In genomic region chr11:69327157-69327442, GRCm38 (mm10) we compare ENCODE assay signal across 9 mouse cellular contexts. TPM values are rescaled to one million over a fixed set of nuclear protein-coding genes. Genes with fewer than 3 reads are reported as not detected.
DNase-seq lines count a peak whose midpoint lies in the region; ATAC-seq and TF ChIP-seq lines count a peak whose summit lies in the region.
"Had no signal": no experiment of that assay in that cellular context is flagged by ENCODE, and none has a peak within 500 bp of the region (broad histone marks: within the 10 kb centered on the region; RNA-seq: fewer than 3 reads in every experiment).

No protein-coding gene starts in this region.

- H3K79me2 ChIP-seq in heart, adult 2 months (replicated peaks; ENCODE audit: control insufficient read depth, insufficient read depth, low read length), result no peaks in the 10 kb centered on the region

- TF ChIP-seq CTCF in heart, adult 2 months (IDR thresholded peaks at IDR 0.05), result no peak
- no peak for TF ChIP-seq CTCF in E14TG2a.4 (conservative IDR thresholded peaks at IDR 0.05; ENCODE audit: low read length)

- no peak for TF ChIP-seq EP300 in heart, adult 2 months (IDR thresholded peaks at IDR 0.05; ENCODE audit: insufficient read depth, low read depth, low read length)

- H3K27ac ChIP-seq in heart, embryonic 12.5 days (ENCODE audit: poor library complexity, severe bottlenecking), result no peak overlapping the region
- no peak overlapping the region for H3K27ac ChIP-seq in heart, adult 2 months
- H3K27ac ChIP-seq in forebrain, embryonic 12.5 days, result no peak overlapping the region
- no peak overlapping the region for H3K27ac ChIP-seq in liver, embryonic 12.5 days

- no peak overlapping the region for H3K9ac ChIP-seq in heart, embryonic 12.5 days
- H3K9ac ChIP-seq in heart, adult 2 months (ENCODE audit: low read depth, low read length), result no peak overlapping the region
- 0 out of 2 replicates have a peak overlapping the region, but pooled peaks have one; percentile 75 for H3K9ac ChIP-seq in forebrain, embryonic 12.5 days
- H3K9ac ChIP-seq in liver, embryonic 12.5 days, result no peak overlapping the region; the same call in 1 of the 2 replicates

- H3K4me2 ChIP-seq in heart, embryonic 12.5 days, result peak overlapping the region; percentile 92
- H3K4me2 ChIP-seq in forebrain, embryonic 12.5 days, result peak overlapping the region; percentile 95
- peak overlapping the region; percentile 88 for H3K4me2 ChIP-seq in liver, embryonic 12.5 days

- H3K36me3 ChIP-seq in heart, embryonic 12.5 days, result no peaks in the 10 kb centered on the region
- H3K36me3 ChIP-seq in heart, adult 2 months (ENCODE audit: control insufficient read depth, insufficient read depth, low read length), result no peaks in the 10 kb centered on the region
- peaks cover under 1% of the 10 kb centered on the region for H3K36me3 ChIP-seq in E14TG2a.4 (ENCODE audit: insufficient read depth, low read length)
- no peaks in the 10 kb centered on the region for H3K36me3 ChIP-seq in forebrain, embryonic 12.5 days (replicated peaks)
- no peaks in the 10 kb centered on the region for H3K36me3 ChIP-seq in liver, embryonic 12.5 days

- peak overlapping the region; percentile 56 for H3K4me3 ChIP-seq in heart, embryonic 12.5 days
- H3K4me3 ChIP-seq in heart, adult 2 months, result no peak overlapping the region
- H3K4me3 ChIP-seq in E14TG2a.4 (replicated peaks; ENCODE audit: low read length), result peak overlapping the region; percentile 85
- H3K4me3 ChIP-seq in forebrain, embryonic 12.5 days (replicated peaks), result peak overlapping the region; percentile 55; the same call in 1 of the 2 replicates
- no peak overlapping the region for H3K4me3 ChIP-seq in liver, embryonic 12.5 days

- no peaks in the 10 kb centered on the region for H3K9me3 ChIP-seq in heart, embryonic 12.5 days (replicated peaks)
- no peaks in the 10 kb centered on the region for H3K9me3 ChIP-seq in E14TG2a.4 (ENCODE audit: low read length)
- no peaks in the 10 kb centered on the region for H3K9me3 ChIP-seq in forebrain, embryonic 12.5 days
- no peaks in the 10 kb centered on the region for H3K9me3 ChIP-seq in liver, embryonic 12.5 days (replicated peaks)

- TF ChIP-seq POLR2A in heart, adult 2 months (IDR thresholded peaks at IDR 0.05; ENCODE audit: insufficient read depth, low read depth, low read length), result no peak

- WGBS in heart, embryonic 12.5 days, result 12% methylated on average over 9 of the region's 9 CpGs
- WGBS in heart, adult 2 months, result 45% methylated on average over 9 of the region's 9 CpGs
- 13% methylated on average over 9 of the region's 9 CpGs for WGBS in forebrain, embryonic 12.5 days
- 17% methylated on average over 9 of the region's 9 CpGs for WGBS in liver, embryonic 12.5 days (ENCODE audit: insufficient replicate concordance)

- peaks cover 37% of the 10 kb centered on the region for H3K27me3 ChIP-seq in heart, embryonic 12.5 days (replicated peaks)
- H3K27me3 ChIP-seq in heart, adult 2 months (ENCODE audit: control insufficient read depth, insufficient read depth, low read length), result peaks cover 1% of the 10 kb centered on the region; the same call in 1 of the 2 replicates
- peaks cover 60% of the 10 kb centered on the region for H3K27me3 ChIP-seq in E14TG2a.4 (ENCODE audit: insufficient read depth, low read length)
- H3K27me3 ChIP-seq in forebrain, embryonic 12.5 days, result peaks cover 50% of the 10 kb centered on the region
- peaks cover 58% of the 10 kb centered on the region for H3K27me3 ChIP-seq in liver, embryonic 12.5 days (replicated peaks)

- peaks cover 47% of the 10 kb centered on the region for H3K4me1 ChIP-seq in heart, embryonic 12.5 days (replicated peaks)
- peaks cover 11% of the 10 kb centered on the region for H3K4me1 ChIP-seq in heart, adult 2 months (ENCODE audit: control insufficient read depth, insufficient read depth, low read length)
- H3K4me1 ChIP-seq in E14TG2a.4 (replicated peaks; ENCODE audit: low read depth, low read length), result peaks cover 65% of the 10 kb centered on the region
- H3K4me1 ChIP-seq in forebrain, embryonic 12.5 days, result peaks cover 50% of the 10 kb centered on the region
- peaks cover 54% of the 10 kb centered on the region for H3K4me1 ChIP-seq in liver, embryonic 12.5 days

- intact Hi-C loops in heart, adult 2 months (cut with DNase I), result loop anchor here (2.0 to 10.0 kb wide), 2 partner anchors 38 to 262 kb away; no protein-coding TSS in a partner anchor
- intact Hi-C loops in left cerebral cortex, postnatal 4 days (cut with DNase I), result no loop called here

- no peak for ATAC-seq in heart, embryonic 12.5 days (ENCODE audit: insufficient number of reproducible peaks, low FRiP score)
- no peak for ATAC-seq in forebrain, embryonic 12.5 days (ENCODE audit: low FRiP score)
- no peak for ATAC-seq in liver, embryonic 12.5 days
- ATAC-seq in megakaryocyte-erythroid progenitor cell, adult 5-6 weeks (replicated peaks; ENCODE audit: low FRiP score, low TSS enrichment, poor library complexity, severe bottlenecking), result no peak

- no peak for DNase-seq in heart, adult 2 months
- no peak for DNase-seq in left cerebral cortex, postnatal 4 days
- DNase-seq in gastrocnemius, adult 18-20 months (ENCODE audit: low spot score), result no peak
- DNase-seq: kidney, adult 2 months had no signal

RNA-seq across cellular contexts. Expression of gene Kcnab3, which starts 1.0 kb away (rescaled TPM):
- polyA plus RNA-seq in heart, embryonic 12.5 days (2016; fragmentation: Nextera tagmentation; extraction: Ambion mirVana), result 0.87 and 0.98 TPM in 2 replicates
- under 1 TPM; 0.11 to 0.23 TPM for total RNA-seq in heart, adult 2 months (2021)
- polyA plus RNA-seq in heart, adult 2 months (2012; rRNA removed), result 0.53 and 0.61 TPM in 2 replicates
- 5.1 and 5.5 TPM in 2 replicates for polyA plus RNA-seq in forebrain, embryonic 12.5 days (2016; fragmentation: Nextera tagmentation; extraction: Ambion mirVana)
- 0.24 and 0.48 TPM in 2 replicates for polyA plus RNA-seq in liver, embryonic 12.5 days (2016; fragmentation: Nextera tagmentation; extraction: Ambion mirVana)
- 10 to 100 TPM in 1 of 2 experiments, 1 to 10 TPM in 1; 8.8 to 12.6 TPM for total RNA-seq in left cerebral cortex, postnatal 4 days (2021)
- total RNA-seq in megakaryocyte-erythroid progenitor cell, adult 5-6 weeks (2014; fragmentation: Nextera tagmentation), result not detected in 2 replicates
- total RNA-seq in megakaryocyte-erythroid progenitor cell, adult 5-6 weeks (2017), result 0.38 TPM in 1 of 2 replicates, not detected in the other
- under 1 TPM in 1 of 2 experiments, not detected in 1; 0.09 TPM for total RNA-seq in gastrocnemius, adult 18-20 months (2021)

RNA-seq across cellular contexts. Expression of gene Trappc1, which starts 3.3 kb away (rescaled TPM):
- 168 and 176 TPM in 2 replicates for polyA plus RNA-seq in heart, embryonic 12.5 days (2016; fragmentation: Nextera tagmentation; extraction: Ambion mirVana)
- 10 to 100 TPM; 45.5 to 48.0 TPM for total RNA-seq in heart, adult 2 months (2021)
- polyA plus RNA-seq in heart, adult 2 months (2012; rRNA removed), result 46.6 and 84.3 TPM in 2 replicates
- 185 and 192 TPM in 2 replicates for polyA plus RNA-seq in forebrain, embryonic 12.5 days (2016; fragmentation: Nextera tagmentation; extraction: Ambion mirVana)
- polyA plus RNA-seq in liver, embryonic 12.5 days (2016; fragmentation: Nextera tagmentation; extraction: Ambion mirVana), result 90.4 and 90.9 TPM in 2 replicates
- 10 to 100 TPM; 67.1 to 69.1 TPM for total RNA-seq in left cerebral cortex, postnatal 4 days (2021)
- total RNA-seq in megakaryocyte-erythroid progenitor cell, adult 5-6 weeks (2014; fragmentation: Nextera tagmentation), result 77.9 and 81.4 TPM in 2 replicates
- 82.4 and 97.4 TPM in 2 replicates for total RNA-seq in megakaryocyte-erythroid progenitor cell, adult 5-6 weeks (2017)
- 10 to 100 TPM; 43.4 to 44.8 TPM for total RNA-seq in gastrocnemius, adult 18-20 months (2021)

RNA-seq across cellular contexts. Expression of gene Cntrob, which starts 3.5 kb away (rescaled TPM):
- 18.6 and 21.8 TPM in 2 replicates for polyA plus RNA-seq in heart, embryonic 12.5 days (2016; fragmentation: Nextera tagmentation; extraction: Ambion mirVana)
- total RNA-seq in heart, adult 2 months (2021), result 1 to 10 TPM; 2.3 to 2.5 TPM
- 3.0 and 4.0 TPM in 2 replicates for polyA plus RNA-seq in heart, adult 2 months (2012; rRNA removed)
- 49.0 and 52.6 TPM in 2 replicates for polyA plus RNA-seq in forebrain, embryonic 12.5 days (2016; fragmentation: Nextera tagmentation; extraction: Ambion mirVana)
- polyA plus RNA-seq in liver, embryonic 12.5 days (2016; fragmentation: Nextera tagmentation; extraction: Ambion mirVana), result 13.1 and 13.9 TPM in 2 replicates
- 10 to 100 TPM; 23.9 to 25.2 TPM for total RNA-seq in left cerebral cortex, postnatal 4 days (2021)
- total RNA-seq in megakaryocyte-erythroid progenitor cell, adult 5-6 weeks (2014; fragmentation: Nextera tagmentation), result 40.0 and 56.6 TPM in 2 replicates
- total RNA-seq in megakaryocyte-erythroid progenitor cell, adult 5-6 weeks (2017), result 19.7 and 31.6 TPM in 2 replicates
- 1 to 10 TPM; 1.2 to 1.7 TPM for total RNA-seq in gastrocnemius, adult 18-20 months (2021)

RNA-seq across cellular contexts. Expression of gene Rnf227, which starts 13.2 kb away (rescaled TPM):
- polyA plus RNA-seq in heart, embryonic 12.5 days (2016; fragmentation: Nextera tagmentation; extraction: Ambion mirVana), result 6.7 and 8.5 TPM in 2 replicates
- total RNA-seq in heart, adult 2 months (2021), result under 1 TPM; 0.31 to 0.36 TPM
- 0.51 and 0.82 TPM in 2 replicates for polyA plus RNA-seq in heart, adult 2 months (2012; rRNA removed)
- polyA plus RNA-seq in forebrain, embryonic 12.5 days (2016; fragmentation: Nextera tagmentation; extraction: Ambion mirVana), result 44.8 and 46.3 TPM in 2 replicates
- polyA plus RNA-seq in liver, embryonic 12.5 days (2016; fragmentation: Nextera tagmentation; extraction: Ambion mirVana), result 1.5 and 1.7 TPM in 2 replicates
- 10 to 100 TPM; 77.3 to 89.1 TPM for total RNA-seq in left cerebral cortex, postnatal 4 days (2021)
- total RNA-seq in megakaryocyte-erythroid progenitor cell, adult 5-6 weeks (2014; fragmentation: Nextera tagmentation), result 1.9 and 2.8 TPM in 2 replicates
- total RNA-seq in megakaryocyte-erythroid progenitor cell, adult 5-6 weeks (2017), result 3.3 and 5.6 TPM in 2 replicates
- under 1 TPM; 0.25 to 0.43 TPM for total RNA-seq in gastrocnemius, adult 18-20 months (2021)

RNA-seq across cellular contexts. Expression of gene Chd3, which starts 42.1 kb away (rescaled TPM):
- 19.2 and 23.5 TPM in 2 replicates for polyA plus RNA-seq in heart, embryonic 12.5 days (2016; fragmentation: Nextera tagmentation; extraction: Ambion mirVana)
- total RNA-seq in heart, adult 2 months (2021), result 10 to 100 TPM; 18.3 to 20.2 TPM
- 20.3 and 22.2 TPM in 2 replicates for polyA plus RNA-seq in heart, adult 2 months (2012; rRNA removed)
- 94.3 and 98.3 TPM in 2 replicates for polyA plus RNA-seq in forebrain, embryonic 12.5 days (2016; fragmentation: Nextera tagmentation; extraction: Ambion mirVana)
- 4.7 and 6.4 TPM in 2 replicates for polyA plus RNA-seq in liver, embryonic 12.5 days (2016; fragmentation: Nextera tagmentation; extraction: Ambion mirVana)
- 100 to 1,000 TPM; 552 to 572 TPM for total RNA-seq in left cerebral cortex, postnatal 4 days (2021)
- 45.7 and 57.3 TPM in 2 replicates for total RNA-seq in megakaryocyte-erythroid progenitor cell, adult 5-6 weeks (2014; fragmentation: Nextera tagmentation)
- 21.0 and 49.2 TPM in 2 replicates for total RNA-seq in megakaryocyte-erythroid progenitor cell, adult 5-6 weeks (2017)
- 1 to 10 TPM; 5.7 to 7.9 TPM for total RNA-seq in gastrocnemius, adult 18-20 months (2021)

Comparison
In these comparisons a context has a peak if more than half of its experiments do, and no peak if none do; other contexts are left out.
1. H3K4me3 ChIP-seq: peak in heart, embryonic 12.5 days (single experiment), E14TG2a.4 (single experiment) and forebrain, embryonic 12.5 days (single experiment); none in heart, adult 2 months (single experiment) and liver, embryonic 12.5 days (single experiment).
2. RNA of gene Kcnab3, which starts 1.0 kb away (total RNA-seq): 8.8 to 12.6 TPM in left cerebral cortex, postnatal 4 days; 0.11 to 0.23 TPM in heart, adult 2 months, 0.09 TPM in gastrocnemius, adult 18-20 months and 0.38 TPM in megakaryocyte-erythroid progenitor cell, adult 5-6 weeks; every median in the first group is over 4 times any median in the second.
3. RNA of gene Cntrob, which starts 3.5 kb away (total RNA-seq): 19.7 to 56.6 TPM in megakaryocyte-erythroid progenitor cell, adult 5-6 weeks and 23.9 to 25.2 TPM in left cerebral cortex, postnatal 4 days; 2.3 to 2.5 TPM in heart, adult 2 months and 1.2 to 1.7 TPM in gastrocnemius, adult 18-20 months; every median in the first group is over 4 times any median in the second.
4. Peak in every context shown above with its lines, with median percentiles within 50 percentile points of each other: H3K4me2 ChIP-seq.